Mouse (Mus musculus) neutrophil, adult 5-6 weeks (primary cell): ENCODE measurements around the gene Slc12a3. TPM values are rescaled to one million over a fixed set of nuclear protein-coding genes. Genes with fewer than 3 reads are reported as not detected.

ENCODE experiments used
- ATAC-seq: fragments of 151-379, 151-347 bp; 2 replicates; pipeline ENCODE4 v1.8.0; 2017; ENCODE audit warnings: mild to moderate bottlenecking, moderate TSS enrichment; ENCODE audit not compliant: insufficient number of reproducible peaks, poor library complexity, low FRiP score, severe bottlenecking; ENCODE audit errors: extremely low read depth
- total RNA-seq: library from RNA; stranded (forward); fragments of 200-1000 nt; gene quantifications from 2 replicates; pipeline ENCODE4 v1.2.3, GENCODE M21; 2017

Slc12a3 gene
- total RNA-seq, 1 experiment from 2014 or later: 3.1 TPM

GRCm38 (mm10) chr8:94364686-94365312 is 35.8 kb downstream of the Slc12a3 start:
- no peak for ATAC-seq

GRCm38 (mm10) chr8:94365410-94365981 is 36.5 kb downstream of the Slc12a3 start:
- ATAC-seq: peak; percentile 87

GRCm38 (mm10) chr8:94370839-94371238 is 41.8 kb downstream of the Slc12a3 start:
- ATAC-seq: no peak

GRCm38 (mm10) chr8:94372955-94373599 is 44.1 kb downstream of the Slc12a3 start:
- 0 out of 2 replicates have a peak, but pooled peaks have one; percentile 26 for ATAC-seq

- ATAC-seq: no peak
These were observed 46.6 kb downstream of the Slc12a3 start for GRCm38 (mm10) chr8:94375551-94375991.

- ATAC-seq: no peak
These were observed 47.2 kb downstream of the Slc12a3 start for GRCm38 (mm10) chr8:94376176-94376575.

- ATAC-seq: peak; percentile 70
These were observed 47.6 kb downstream of the Slc12a3 start for GRCm38 (mm10) chr8:94376580-94376979.

GRCm38 (mm10) chr8:94377031-94377430 is 48.0 kb downstream of the Slc12a3 start:
- peak; percentile 8; the same call in 1 of the 2 replicates for ATAC-seq

- no peak for ATAC-seq
These were observed 48.8 kb downstream of the Slc12a3 start for GRCm38 (mm10) chr8:94377714-94378205.

- peak; percentile 60; the same call in 1 of the 2 replicates for ATAC-seq
These were observed 49.9 kb downstream of the Slc12a3 start for GRCm38 (mm10) chr8:94378763-94379415.

- no peak for ATAC-seq
These were observed 50.7 kb downstream of the Slc12a3 start for GRCm38 (mm10) chr8:94379686-94380085.

- no peak for ATAC-seq
These were observed 55.2 kb downstream of the Slc12a3 start for GRCm38 (mm10) chr8:94384166-94384565.

- ATAC-seq: no peak
These were observed 56.7 kb downstream of the Slc12a3 start for GRCm38 (mm10) chr8:94385506-94386213.

- peak; percentile 91 for ATAC-seq
These were observed 57.4 kb downstream of the Slc12a3 start, which contains the start of gene Herpud1 for GRCm38 (mm10) chr8:94386214-94387026. Gene Herpud1 (plus strand): TSS chr8:94386438.

- peak; percentile 55 for ATAC-seq
These were observed 58.2 kb downstream of the Slc12a3 start for GRCm38 (mm10) chr8:94387027-94387684.

- no peak for ATAC-seq
These were observed 58.8 kb downstream of the Slc12a3 start for GRCm38 (mm10) chr8:94387785-94388184.

GRCm38 (mm10) chr8:94389531-94389930 is 60.5 kb downstream of the Slc12a3 start:
- ATAC-seq: no peak
